Mouse (Mus musculus): ENCODE measurements around the gene Dtx3l. TPM values are rescaled to one million over a fixed set of nuclear protein-coding genes. Genes with fewer than 3 reads are reported as not detected.

The Dtx3l gene
- polyA plus RNA-seq, 1 experiment from 2014 or later = 8.2 TPM

GRCm38 (mm10) chr16:35932179-35933055, 6.5 kb downstream of the Dtx3l start:
- CTCF ChIA-PET = no interaction called here

DNA sequence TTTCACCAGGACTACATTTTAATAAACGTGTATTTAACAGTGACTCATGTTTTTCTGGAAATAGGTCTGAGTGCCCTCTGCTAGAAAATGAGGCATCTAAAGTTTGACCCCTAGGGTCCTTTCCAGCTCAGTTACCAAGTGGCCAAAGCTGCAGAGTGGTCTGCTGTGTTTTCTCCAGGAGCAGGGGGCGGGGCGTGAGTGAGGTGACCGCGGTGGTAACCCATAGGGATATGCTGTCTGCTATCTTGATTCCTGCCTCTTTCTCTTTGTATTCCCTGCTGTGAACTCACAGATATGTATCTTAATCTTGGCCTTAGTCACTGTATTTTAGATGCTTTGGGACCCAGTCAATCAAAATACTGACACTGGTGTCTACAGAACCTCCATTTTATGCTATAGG, 14.6 kb downstream of the Dtx3l start:
- in situ Hi-C loops (cut with MboI; ENCODE audit: low pct_unique_long_range_greater_than_20kb) = no loop called here
- POLR2A ChIA-PET = no interaction called here
- CTCF ChIA-PET = interaction anchor here (0.8 kb wide), 1 partner anchor 11 kb away, joined by 3 read pairs; no protein-coding TSS in a partner anchor
- ATAC-seq (no peak), DNase-seq (ENCODE audit: low read depth, low spot score) (no peak)
- no peak for TF ChIP-seq CTCF (IDR thresholded peaks at IDR 0.05)
- no peaks in the 10 kb centered on the region for H3K27me3 ChIP-seq

More at GRCm38 (mm10) chr16:35932179-35933055, 6.5 kb downstream of the Dtx3l start:
- POLR2A ChIA-PET = no interaction called here
- in situ Hi-C loops (cut with MboI; ENCODE audit: low pct_unique_long_range_greater_than_20kb) = no loop called here
- H3K27me3 ChIP-seq = no peaks in the 10 kb centered on the region
- ATAC-seq = no peak
- TF ChIP-seq CTCF (IDR thresholded peaks at IDR 0.05) = no peak
- no peak for DNase-seq (ENCODE audit: low read depth, low spot score)

GRCm38 (mm10) chr16:35923546-35924198, 15.3 kb downstream of the Dtx3l start:
- ChIA-PET POLR2A (no interaction called here), CTCF (no interaction called here)
- no peak for TF ChIP-seq CTCF (IDR thresholded peaks at IDR 0.05)
- no peak for ATAC-seq
- DNase-seq (ENCODE audit: low read depth, low spot score) = no peak
- H3K27me3 ChIP-seq = no peaks in the 10 kb centered on the region
- in situ Hi-C loops (cut with MboI; ENCODE audit: low pct_unique_long_range_greater_than_20kb) = no loop called here

- ATAC-seq = no peak
- in situ Hi-C loops (cut with MboI; ENCODE audit: low pct_unique_long_range_greater_than_20kb) = no loop called here
- ChIA-PET POLR2A (no interaction called here), CTCF (interaction anchor here (1.0 kb wide), 1 partner anchor 9 kb away, joined by 5 read pairs; no protein-coding TSS in a partner anchor)
- TF ChIP-seq CTCF (IDR thresholded peaks at IDR 0.05) = no peak
- H3K27me3 ChIP-seq = no peaks in the 10 kb centered on the region
- DNase-seq (ENCODE audit: low read depth, low spot score) = no peak
Observed at GRCm38 (mm10) chr16:35922301-35922895, 16.6 kb downstream of the Dtx3l start.

DNA sequence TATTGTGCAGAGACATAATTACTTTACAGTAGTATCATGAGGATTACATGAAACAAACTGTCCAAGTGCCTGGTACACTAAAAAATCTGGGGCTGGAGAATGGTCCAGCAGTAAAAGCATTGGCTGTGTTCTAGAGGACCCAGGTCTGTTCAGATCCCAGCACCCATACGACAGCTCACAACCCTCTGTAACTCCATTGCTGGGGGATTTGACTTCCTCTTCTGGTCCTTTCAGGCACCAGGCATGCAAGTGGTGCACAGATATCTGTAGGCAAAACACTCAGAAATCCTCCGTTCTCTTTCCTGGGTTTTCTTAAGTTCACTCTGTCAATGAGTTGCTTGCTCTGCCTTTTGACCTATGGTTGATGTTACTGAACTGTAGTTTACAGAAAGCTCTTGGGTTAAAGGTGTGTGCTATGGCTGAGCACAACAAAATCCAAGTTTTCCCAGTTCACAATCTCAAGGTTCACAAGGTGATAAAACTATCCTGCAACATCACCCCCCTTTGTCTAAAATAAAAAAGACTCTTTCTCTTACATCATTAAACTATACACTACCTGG, 17.2 kb downstream of the Dtx3l start:
- TF ChIP-seq CTCF (IDR thresholded peaks at IDR 0.05) = no peak
- DNase-seq (ENCODE audit: low read depth, low spot score) (no peak), ATAC-seq (no peak)
- H3K27me3 ChIP-seq = no peaks in the 10 kb centered on the region
- in situ Hi-C loops (cut with MboI; ENCODE audit: low pct_unique_long_range_greater_than_20kb) = no loop called here
- CTCF ChIA-PET = interaction anchor here (1.0 kb wide), 1 partner anchor 8 kb away, joined by 5 read pairs; no protein-coding TSS in a partner anchor
- POLR2A ChIA-PET = no interaction called here

GRCm38 (mm10) chr16:35918721-35919543, 20.0 kb downstream of the Dtx3l start:
- TF ChIP-seq CTCF (IDR thresholded peaks at IDR 0.05) = no peak
- in situ Hi-C loops (cut with MboI; ENCODE audit: low pct_unique_long_range_greater_than_20kb) = no loop called here
- ChIA-PET CTCF (interaction anchor here (0.9 to 1.5 kb wide), 3 partner anchors 10 to 21 kb away, joined by 3 to 5 read pairs (median 3); no protein-coding TSS in a partner anchor), POLR2A (no interaction called here)
- DNase-seq (ENCODE audit: low read depth, low spot score) (no peak), ATAC-seq (no peak)
- no peaks in the 10 kb centered on the region for H3K27me3 ChIP-seq

DNA sequence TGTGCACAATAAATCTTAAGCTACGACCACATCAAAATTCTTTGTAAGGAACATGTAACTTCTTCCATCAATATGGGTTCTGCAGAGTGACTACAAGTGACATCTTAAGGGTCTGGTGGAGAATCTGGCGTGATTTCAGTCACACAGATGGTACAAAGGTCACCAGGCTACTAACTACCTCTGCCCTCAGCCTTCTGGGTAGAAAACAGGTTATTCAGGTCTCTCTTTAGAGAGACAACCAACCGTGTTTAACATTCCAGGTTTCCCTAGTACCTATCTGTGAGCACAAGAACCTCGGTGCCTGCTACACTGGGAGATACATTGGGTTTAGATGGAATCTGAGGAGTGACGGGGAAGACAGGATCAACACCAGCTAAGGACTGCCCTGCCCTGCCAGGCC, 24.6 kb downstream of the Dtx3l start:
- in situ Hi-C loops (cut with MboI; ENCODE audit: low pct_unique_long_range_greater_than_20kb) = loop anchor here (5.0 kb wide), 1 partner anchor 37 kb away; no protein-coding TSS in a partner anchor
- ATAC-seq (no peak), DNase-seq (ENCODE audit: low read depth, low spot score) (no peak)
- ChIA-PET POLR2A (no interaction called here), CTCF (interaction anchor here (1.2 kb wide), 1 partner anchor 15 kb away, joined by 4 read pairs; no protein-coding TSS in a partner anchor)
- TF ChIP-seq CTCF (IDR thresholded peaks at IDR 0.05) = no peak
- no peaks in the 10 kb centered on the region for H3K27me3 ChIP-seq

GRCm38 (mm10) chr16:35913526-35913925, 25.4 kb downstream of the Dtx3l start:
- no peaks in the 10 kb centered on the region for H3K27me3 ChIP-seq
- in situ Hi-C loops (cut with MboI; ENCODE audit: low pct_unique_long_range_greater_than_20kb) = loop anchor here (5.0 kb wide), 1 partner anchor 36 kb away; no protein-coding TSS in a partner anchor
- no peak for ATAC-seq
- ChIA-PET POLR2A (no interaction called here), CTCF (interaction anchor here (0.7 to 1.3 kb wide), 5 partner anchors 9 to 43 kb away, joined by 3 to 5 read pairs (median 4); no protein-coding TSS in a partner anchor)
- DNase-seq (ENCODE audit: low read depth, low spot score) = no peak
- peak; percentile 72 for TF ChIP-seq CTCF (IDR thresholded peaks at IDR 0.05)

DNA sequence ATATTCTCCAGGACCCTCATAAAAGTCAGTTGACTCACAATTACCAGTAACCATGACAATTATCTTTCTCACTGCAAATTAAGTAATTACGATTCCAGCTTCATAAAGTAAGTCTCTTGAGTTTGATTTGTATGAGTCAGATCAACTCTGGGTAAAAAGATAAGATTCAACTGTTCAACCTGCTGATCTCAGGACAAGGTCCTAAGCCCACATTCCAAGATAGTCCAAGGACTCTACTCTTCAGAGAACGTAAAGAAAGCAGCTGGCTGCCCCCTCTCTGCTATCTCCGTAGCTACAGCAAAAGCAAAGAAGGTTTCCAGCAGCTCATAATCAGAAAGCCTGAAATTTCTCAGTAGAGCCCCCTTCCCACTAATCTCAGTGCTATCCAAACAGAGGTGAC, 27.5 kb downstream of the Dtx3l start:
- DNase-seq (ENCODE audit: low read depth, low spot score) = no peak
- CTCF ChIA-PET = interaction anchor here (1.5 kb wide), 1 partner anchor 10 kb away, joined by 5 read pairs; no protein-coding TSS in a partner anchor
- ATAC-seq = no peak
- POLR2A ChIA-PET = no interaction called here
- H3K27me3 ChIP-seq = no peaks in the 10 kb centered on the region
- no peak for TF ChIP-seq CTCF (IDR thresholded peaks at IDR 0.05)
- in situ Hi-C loops (cut with MboI; ENCODE audit: low pct_unique_long_range_greater_than_20kb) = loop anchor here (5.0 kb wide), 1 partner anchor 34 kb away; no protein-coding TSS in a partner anchor

All from Patski (cell line).